11 mouse cellular contexts compared by ENCODE assay signal in genomic region chr4:147339601-147340219, GRCm38 (mm10). TPM values are rescaled to one million over a fixed set of nuclear protein-coding genes. Genes with fewer than 3 reads are reported as not detected.
"Had no signal": no experiment of that assay in that cellular context is flagged by ENCODE, and none has a peak within 500 bp of the region (broad histone marks: within the 10 kb centered on the region; RNA-seq: fewer than 3 reads in every experiment).

No protein-coding gene starts in this region.

RNA-seq across cellular contexts. Expression of gene Zfp978, which starts 21.4 kb away (rescaled TPM):
- total RNA-seq: layer of hippocampus, adult 2 months; layer of hippocampus, postnatal 10 days; left cerebral cortex, postnatal 36 days; monocyte, adult 5-6 weeks had no signal
- polyA plus RNA-seq: intestine, embryonic 16.5 days; limb, embryonic 12.5 days; midbrain, embryonic 15.5 days; neural tube, embryonic 13.5 days; spleen, adult 2 months; stomach, embryonic 16.5 days; thymus, adult 2 months had no signal

RNA-seq across cellular contexts. Expression of gene Zfp988, which starts 34.2 kb away (rescaled TPM):
- total RNA-seq: layer of hippocampus, adult 2 months; monocyte, adult 5-6 weeks had no signal
- polyA plus RNA-seq: limb, embryonic 12.5 days; spleen, adult 2 months; thymus, adult 2 months had no signal
